Mouse (Mus musculus) spleen, adult 12 weeks (tissue): ENCODE results near the gene Arhgap27.
A peak's percentile ranks its signal among the peaks of the same experiment; 100 is the strongest.
"Not testable (repeated sequence)": the region's sequence is repeated elsewhere in the genome, so short reads cannot be mapped to it uniquely, and the experiment has no call there.

Experiments
- DNase-seq: peaks from one replicate; pipeline ENCODE4 v3.0.0; 2022; ENCODE audit warnings: low spot score

Arhgap27 gene

DNA sequence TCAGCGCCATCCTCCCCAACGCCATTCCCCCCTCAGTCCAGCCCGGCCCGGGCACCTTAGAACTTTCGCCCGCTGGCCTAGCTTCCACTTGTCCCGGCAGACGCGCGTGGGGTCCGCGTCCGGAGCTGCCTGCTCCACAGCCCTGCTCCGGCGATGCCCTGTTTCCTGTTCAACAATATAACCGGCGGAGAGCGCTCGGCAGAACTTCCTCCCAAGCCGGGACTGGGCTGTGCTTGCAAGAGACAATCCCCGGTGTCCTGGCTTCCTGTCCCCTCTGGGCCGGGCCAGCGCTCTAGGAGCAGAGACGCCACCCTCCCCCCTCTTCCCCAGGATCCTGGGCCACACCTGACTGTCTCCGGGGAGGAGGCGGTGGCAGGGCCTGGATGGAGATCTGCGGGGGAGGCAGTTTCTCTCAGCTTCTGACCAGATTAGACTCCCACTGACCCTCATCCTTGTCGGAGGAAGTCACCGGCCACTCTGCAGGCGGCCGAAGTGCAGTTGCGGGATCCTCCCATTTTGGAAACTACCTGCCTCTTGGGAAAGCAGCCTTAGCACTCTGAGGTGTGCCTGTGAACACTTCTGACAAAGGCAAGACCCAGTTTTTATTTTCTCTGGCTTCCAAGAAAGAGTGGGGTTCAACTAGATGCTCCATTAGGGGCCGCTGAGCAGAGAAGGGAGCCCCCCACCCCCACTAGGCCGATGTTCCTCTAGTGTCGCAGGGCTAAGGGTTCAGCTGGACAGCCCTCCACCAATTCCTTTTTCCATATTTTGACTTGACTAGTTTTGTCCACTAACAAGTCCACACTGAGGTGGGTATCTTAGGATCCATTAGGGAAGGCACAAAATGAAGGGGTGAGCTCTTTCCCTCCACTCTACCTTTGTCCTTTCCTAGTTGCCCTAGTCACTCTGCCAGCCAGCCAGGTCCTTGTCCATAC, at the start of gene Arhgap27:
Gene Arhgap27 (minus strand): TSS at position 479 of the 935 bp plus-strand sequence.
- no peak for DNase-seq

DNA sequence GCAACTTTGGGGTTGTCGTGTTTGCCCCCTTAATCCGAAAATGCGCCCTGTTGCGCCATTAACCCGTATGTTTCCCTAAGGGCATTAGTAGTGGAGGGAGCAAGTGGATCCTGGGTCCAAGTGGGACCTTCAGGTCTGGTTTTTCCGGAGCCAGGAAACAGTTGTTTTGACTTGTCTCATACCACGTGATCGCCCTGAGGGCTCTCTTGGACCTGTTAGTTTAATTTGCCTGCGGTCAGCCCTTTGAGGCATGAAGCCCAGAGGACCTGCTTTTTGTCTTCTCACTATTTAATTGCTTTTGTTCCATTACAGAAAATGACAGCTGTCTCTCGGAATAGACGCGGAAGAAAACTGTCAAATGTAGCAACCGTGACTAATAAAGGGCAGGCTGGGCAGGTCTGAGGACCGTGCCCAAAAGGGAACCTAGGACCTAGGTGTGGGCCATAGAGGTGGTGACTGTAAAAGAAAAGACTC, 49.5 kb upstream of the Arhgap27 start:
- no peak for DNase-seq

DNA sequence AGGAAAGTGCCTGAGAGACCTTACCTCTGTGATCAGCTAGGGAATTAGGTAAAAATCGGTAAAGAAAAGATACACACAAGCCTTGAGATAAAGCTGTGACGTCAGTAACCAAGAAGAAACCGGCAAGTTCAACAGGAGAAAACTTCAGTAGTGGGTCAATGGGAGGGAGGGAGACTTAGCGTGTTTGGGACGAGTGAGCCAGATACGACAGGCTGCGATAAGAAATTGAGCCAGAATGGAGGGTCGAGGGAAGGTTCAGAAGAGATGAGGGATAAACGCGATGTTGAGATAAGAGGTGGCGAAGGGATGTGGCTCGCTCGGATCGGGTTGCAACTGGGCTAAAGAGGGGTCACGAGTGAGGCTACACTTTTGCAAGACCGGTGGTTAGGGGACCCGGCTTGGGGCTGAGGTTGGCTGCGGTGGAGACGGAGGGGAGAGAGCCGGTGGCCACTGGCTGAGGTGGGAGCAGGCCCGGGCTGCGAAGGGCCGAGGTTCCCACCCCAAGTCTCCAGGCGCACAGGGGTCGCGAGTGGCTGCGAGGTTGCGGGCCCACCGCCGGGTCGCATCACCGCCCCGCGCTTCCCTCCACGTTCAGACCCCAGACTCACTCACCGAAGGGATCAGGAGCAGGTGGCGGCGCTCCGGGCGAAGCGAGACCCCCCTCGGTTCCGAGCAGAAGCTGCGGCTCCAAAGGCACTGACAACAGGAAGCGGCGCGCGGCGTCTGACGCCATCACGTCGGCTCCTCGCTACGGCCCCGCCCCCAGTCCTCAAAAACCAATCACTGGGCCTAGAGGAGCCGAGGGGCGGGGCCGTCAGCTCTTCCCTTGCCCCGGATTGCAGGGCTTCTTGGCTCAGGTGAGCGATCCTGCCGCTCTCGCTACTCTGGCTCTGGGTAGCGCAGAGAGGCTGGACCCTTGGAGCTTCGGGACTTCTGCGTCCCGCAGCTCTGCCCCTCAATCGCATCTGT, 48.8 kb upstream of the Arhgap27 start, which contains the start of gene Plekhm1:
Gene Plekhm1 (minus strand): TSS at position 707 of the 969 bp plus-strand sequence.
- DNase-seq, result peak; percentile 88

GRCm38 (mm10) chr11:103411301-103411700, 47.8 kb upstream of the Arhgap27 start:
- DNase-seq, result no peak

GRCm38 (mm10) chr11:103408880-103409279, 45.4 kb upstream of the Arhgap27 start:
- no peak for DNase-seq

GRCm38 (mm10) chr11:103407136-103407535, 43.6 kb upstream of the Arhgap27 start:
- not testable (repeated sequence) for DNase-seq

GRCm38 (mm10) chr11:103406551-103406950, 43.1 kb upstream of the Arhgap27 start:
- no peak for DNase-seq

DNA sequence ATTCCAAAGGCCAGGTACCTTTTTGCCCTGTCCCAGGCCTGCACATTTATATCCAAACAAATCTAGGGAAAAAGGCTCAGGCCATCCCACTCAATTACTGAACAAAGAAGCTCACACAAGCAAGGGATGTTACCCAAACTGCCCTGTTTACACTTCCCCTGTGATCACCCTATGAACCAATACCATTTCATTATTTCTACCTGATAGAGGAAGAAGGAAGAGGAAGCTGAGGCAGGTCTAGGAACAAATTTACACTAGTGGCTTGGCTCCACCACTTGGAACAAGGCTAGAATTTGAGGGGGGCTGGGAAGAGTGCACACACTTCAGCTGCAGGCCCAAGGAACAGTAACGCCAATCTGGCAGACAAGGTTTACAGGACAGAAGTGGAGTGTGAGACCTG, 42.3 kb upstream of the Arhgap27 start:
- no peak for DNase-seq

- no peak for DNase-seq
These were observed 41.1 kb upstream of the Arhgap27 start for GRCm38 (mm10) chr11:103404618-103405017.

GRCm38 (mm10) chr11:103403776-103404175, 40.3 kb upstream of the Arhgap27 start:
- no peak for DNase-seq

- DNase-seq, result no peak
These were observed 39.2 kb upstream of the Arhgap27 start for GRCm38 (mm10) chr11:103402738-103403137.

GRCm38 (mm10) chr11:103402198-103402597, 38.7 kb upstream of the Arhgap27 start:
- DNase-seq, result peak; percentile 28

- no peak for DNase-seq
These were observed 36.5 kb upstream of the Arhgap27 start for GRCm38 (mm10) chr11:103399986-103400385.

- no peak for DNase-seq
These were observed 35.6 kb upstream of the Arhgap27 start for GRCm38 (mm10) chr11:103399050-103399449.

- no peak for DNase-seq
These were observed 33.2 kb upstream of the Arhgap27 start for GRCm38 (mm10) chr11:103396682-103397081.

DNA sequence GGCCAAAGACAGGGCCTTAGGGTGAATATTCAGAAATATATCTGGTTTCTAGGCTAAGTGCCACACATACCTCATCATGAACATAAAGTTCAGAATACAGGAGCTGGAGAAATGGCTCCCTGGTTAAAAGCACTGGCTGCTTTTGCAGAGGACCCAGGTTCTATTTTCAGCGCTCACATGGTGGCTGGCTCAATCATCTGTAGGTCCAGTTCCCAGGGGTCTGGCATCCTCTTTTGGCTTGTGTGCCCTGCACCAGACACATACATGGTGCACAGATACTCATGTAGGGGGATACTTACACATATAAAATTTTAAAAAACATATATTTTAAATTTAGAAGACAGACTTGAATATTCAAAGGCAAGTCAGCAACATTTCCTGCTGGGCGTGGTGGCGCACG, 32.7 kb upstream of the Arhgap27 start:
- no peak for DNase-seq

DNA sequence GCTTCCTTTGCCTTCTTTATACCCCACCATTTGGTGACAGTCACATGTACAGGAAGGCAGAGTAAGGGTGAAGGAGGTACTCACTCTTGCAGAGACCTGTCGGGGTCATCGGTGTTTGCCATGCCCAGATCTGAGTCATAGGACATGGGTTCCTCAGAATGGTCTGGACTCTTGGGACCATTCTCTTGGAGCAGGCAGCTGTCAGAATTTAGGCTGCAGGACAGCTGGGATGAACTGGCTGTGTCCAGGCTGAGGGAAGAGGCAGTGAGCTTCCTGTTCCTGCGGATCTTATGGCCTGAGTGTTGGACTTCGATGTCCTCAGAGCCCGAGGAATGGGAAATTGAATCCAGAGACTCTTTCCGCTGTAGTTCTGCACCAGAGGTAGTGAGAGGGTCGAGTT, 31.1 kb upstream of the Arhgap27 start:
- no peak for DNase-seq

- DNase-seq, result no peak
These were observed 30.5 kb upstream of the Arhgap27 start for GRCm38 (mm10) chr11:103394025-103394424.

DNA sequence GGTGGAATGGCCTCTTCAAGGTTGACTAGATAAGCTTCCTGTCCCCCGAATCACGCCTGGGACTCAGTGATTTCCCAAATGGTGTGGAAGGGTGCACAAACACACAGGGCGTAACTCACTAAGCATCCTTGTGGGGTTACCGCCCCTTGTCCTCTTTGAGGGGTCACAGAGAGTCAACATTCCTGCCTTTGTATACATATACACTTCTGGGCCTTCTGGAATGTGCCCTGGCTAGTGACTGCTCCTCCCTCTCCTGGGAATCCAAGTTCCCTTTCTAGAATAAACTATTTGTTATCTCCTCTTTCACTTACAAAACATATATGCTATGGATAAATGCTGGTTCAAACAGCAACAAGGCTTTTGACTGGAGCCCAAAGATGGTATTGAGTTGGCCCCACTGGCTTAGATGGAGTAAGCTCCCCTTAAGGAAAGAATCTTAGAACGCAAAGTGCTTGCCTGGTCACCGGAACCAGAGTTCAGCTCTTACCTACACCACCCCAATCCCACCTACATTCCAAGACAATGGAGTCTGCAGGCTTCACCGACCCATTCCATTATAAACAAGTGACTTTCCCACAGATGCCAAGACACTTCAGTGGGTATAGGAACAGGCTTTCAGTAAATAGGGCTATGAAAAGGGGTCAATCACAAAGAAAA, 24.5 kb upstream of the Arhgap27 start:
- no peak for DNase-seq

DNA sequence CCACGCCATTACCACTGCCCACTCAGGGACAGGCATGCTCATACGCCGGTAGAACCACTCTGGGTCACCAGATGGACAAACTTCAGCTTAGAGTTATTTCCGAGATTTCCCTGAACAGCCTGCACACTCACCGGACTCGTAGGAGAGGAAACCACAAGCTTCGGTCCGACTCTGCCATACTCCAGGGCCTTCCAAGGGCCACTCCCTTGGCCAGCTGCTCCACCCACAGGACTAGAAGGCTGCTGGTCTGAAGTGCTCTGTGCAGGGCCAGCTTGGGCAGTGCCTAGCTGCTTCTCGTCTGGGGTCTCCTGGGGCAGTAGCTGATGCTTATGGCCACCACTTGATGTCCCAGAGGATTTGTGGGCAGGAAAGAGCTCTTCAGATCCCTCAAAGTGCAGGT, 23.3 kb upstream of the Arhgap27 start:
- no peak for DNase-seq

DNA sequence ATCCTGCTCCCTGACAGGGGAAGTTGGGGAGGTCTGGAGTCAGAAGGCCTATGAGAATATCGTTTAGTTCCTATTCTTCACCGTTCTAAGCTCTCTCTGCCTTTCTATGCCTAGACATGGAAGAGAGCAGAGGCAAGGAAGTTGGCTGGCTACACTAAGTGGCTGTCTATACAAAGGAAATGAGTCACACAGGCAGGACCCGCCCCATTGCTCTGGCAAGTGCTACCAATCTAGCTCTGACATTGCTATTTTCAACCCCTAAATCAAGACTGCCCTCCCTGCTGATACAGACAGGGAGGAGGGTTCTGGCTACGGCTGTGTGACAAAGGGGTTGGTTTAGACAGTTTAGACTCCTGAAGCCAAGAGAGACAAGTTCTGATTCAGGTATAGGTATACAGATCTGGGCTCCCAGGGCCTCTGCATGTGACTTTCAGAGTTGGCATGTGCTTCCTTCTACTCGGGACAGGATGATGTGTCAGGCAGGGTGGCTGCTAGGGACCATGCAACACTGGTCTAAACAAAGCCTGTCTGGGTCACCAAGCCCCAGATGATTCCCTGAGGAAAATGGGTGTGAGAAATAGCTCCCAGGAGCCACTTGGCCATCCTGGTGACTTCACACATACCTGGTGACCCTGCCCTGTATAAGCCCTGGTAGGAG, 18.6 kb upstream of the Arhgap27 start:
- no peak for DNase-seq
